Mouse (Mus musculus) midbrain, embryonic 14.5 days (tissue): ENCODE results near the gene Parp1. TPM values are rescaled to one million over a fixed set of nuclear protein-coding genes. Genes with fewer than 3 reads are reported as not detected.

ENCODE experiments used
- ATAC-seq: fragments of 200-750 bp; cut with Nextera tagmentation; 2 replicates; pipeline ENCODE4 v1.8.0; 2017; ENCODE audit warnings: moderate number of reproducible peaks, moderate library complexity; ENCODE audit not compliant: low FRiP score, low TSS enrichment
- DNase-seq: peaks from one replicate; pipeline ENCODE4 v3.0.0-alpha.2; 2015
- H3K27ac ChIP-seq: fragments of 300-500 bp; sonication (generic); replicated peaks from 2 replicates; pipeline ENCODE4 v1.5.1; 2014; ENCODE audit warnings: mild to moderate bottlenecking, low read depth, low read length, moderate library complexity
- H3K27me3 ChIP-seq: fragments of 300-500 bp; sonication (generic); 2 replicates; pipeline ENCODE4 v1.6.1; 2014; ENCODE audit warnings: low read length, control low read depth, mixed read lengths; ENCODE audit not compliant: control insufficient read depth, insufficient read depth
- H3K36me3 ChIP-seq: fragments of 300-500 bp; sonication (generic); 2 replicates; pipeline ENCODE4 v1.6.1; 2014; ENCODE audit warnings: low read length, control low read depth; ENCODE audit not compliant: control insufficient read depth, insufficient read depth
- H3K4me1 ChIP-seq: fragments of 300-500 bp; sonication (generic); 2 replicates; pipeline ENCODE4 v1.6.1; 2014; ENCODE audit warnings: mild to moderate bottlenecking, antibody characterized with exemption, low read length, control low read depth; ENCODE audit not compliant: control insufficient read depth, insufficient read depth
- H3K4me2 ChIP-seq: fragments of 300-500 bp; sonication (generic); 2 replicates; pipeline ENCODE4 v1.6.1; 2014; ENCODE audit warnings: mild to moderate bottlenecking, low read length, moderate library complexity
- H3K4me3 ChIP-seq: fragments of 300-500 bp; sonication (generic); replicated peaks from 2 replicates; pipeline ENCODE4 v1.5.1; 2014; ENCODE audit warnings: low read depth, low read length
- H3K9ac ChIP-seq: fragments of 300-500 bp; sonication (generic); replicated peaks from 2 replicates; pipeline ENCODE4 v1.6.1; 2014; ENCODE audit warnings: mild to moderate bottlenecking, low read length, moderate library complexity
- H3K9me3 ChIP-seq: fragments of 300-500 bp; sonication (generic); 2 replicates; pipeline ENCODE4 v1.6.1; 2016; ENCODE audit warnings: low read length, control low read depth, mixed read lengths; ENCODE audit not compliant: control insufficient read depth
- WGBS: fragments of 180-500 bp; shearing (Covaris S2); extraction: QIAGEN DNeasy Blood & Tissue Kit; methylation state at CpG from one replicate; pipeline ENCODE4 v1.1.7; 2014; 5-methylcytosine and 5-hydroxymethylcytosine counted together
- polyA plus RNA-seq: library from polyadenylated mRNA; unstranded; fragments of >200 nt; fragmentation: Nextera tagmentation; extraction: Ambion mirVana; gene quantifications from 2 replicates; pipeline ENCODE4 v1.2.1, GENCODE M21; 2014

Parp1 gene
- polyA plus RNA-seq, 1 experiment from 2014 or later, result 97.4 TPM

DNA sequence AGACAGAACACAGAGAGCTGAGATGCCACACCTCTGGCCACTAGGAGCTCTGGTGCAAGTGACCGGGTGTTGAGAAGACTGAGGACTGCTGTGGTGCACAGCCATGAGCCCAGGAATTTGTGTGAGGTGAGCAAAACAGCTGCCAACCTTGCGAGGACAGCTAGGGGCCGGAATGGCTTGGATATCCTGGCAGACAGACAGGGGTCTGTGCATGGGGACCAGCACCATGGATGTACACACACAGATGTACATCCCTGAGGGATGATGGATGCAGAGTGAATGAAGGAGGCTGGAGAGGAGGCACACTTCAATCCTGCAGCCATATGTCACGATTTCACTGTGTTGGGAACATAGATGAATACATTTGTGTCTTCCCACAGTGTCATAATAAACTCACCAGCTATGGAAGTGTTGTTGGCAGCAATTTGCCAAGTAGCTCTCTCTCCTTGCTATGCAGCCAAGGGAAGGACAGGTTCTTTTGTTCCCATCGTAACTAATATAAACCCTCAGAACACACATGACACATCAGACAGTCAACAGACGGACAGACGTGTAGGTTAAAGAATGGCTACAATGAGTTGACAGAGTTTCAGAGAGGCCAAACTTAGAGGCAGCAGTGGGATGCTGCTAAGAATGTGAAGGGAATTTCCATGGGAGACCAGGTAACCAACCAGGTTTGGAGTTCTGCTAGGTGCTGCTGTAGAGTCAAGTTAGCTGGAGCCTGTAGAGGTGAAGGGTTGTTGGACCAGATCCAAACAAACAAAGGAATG is 19.0 kb upstream of the Parp1 start:
- no peak for DNase-seq
- Histone ChIP-seq H3K27ac (no peak overlapping the region), H3K4me2 (no peak overlapping the region), H3K9me3 (no peaks in the 10 kb centered on the region), H3K4me1 (peaks cover 16% of the 10 kb centered on the region; the same call in 1 of the 2 replicates), H3K27me3 (peaks cover 14% of the 10 kb centered on the region; the same call in 1 of the 2 replicates), H3K4me3 (no peak overlapping the region), H3K9ac (no peak overlapping the region), H3K36me3 (no peaks in the 10 kb centered on the region)
- ATAC-seq, result no peak
- 78% methylated on average over 7 of the region's 7 CpGs for WGBS

DNA sequence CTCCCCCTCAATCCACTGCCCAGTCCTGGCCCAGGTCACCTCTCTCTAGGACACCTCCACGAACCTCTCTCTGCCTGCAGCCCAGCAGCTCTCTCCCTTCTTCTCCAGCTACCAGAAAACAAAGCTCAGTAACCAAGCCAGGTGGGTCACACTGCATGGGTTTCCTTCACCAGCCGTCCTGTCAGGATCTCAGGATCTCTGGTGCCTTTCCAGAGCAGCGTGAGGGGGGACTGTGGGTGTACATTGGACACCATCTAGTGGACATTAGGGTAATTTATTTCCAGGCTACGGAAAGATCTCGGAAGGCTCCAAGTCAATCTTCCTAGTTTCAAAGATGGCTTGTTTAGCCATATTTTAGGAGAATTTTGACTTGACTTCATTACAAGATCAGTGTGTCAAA is 18.0 kb upstream of the Parp1 start:
- Histone ChIP-seq H3K36me3 (no peaks in the 10 kb centered on the region), H3K9ac (no peak overlapping the region), H3K27ac (no peak overlapping the region), H3K4me1 (peaks cover 16% of the 10 kb centered on the region; the same call in 1 of the 2 replicates), H3K4me2 (no peak overlapping the region), H3K4me3 (no peak overlapping the region), H3K9me3 (no peaks in the 10 kb centered on the region), H3K27me3 (peaks cover 14% of the 10 kb centered on the region; the same call in 1 of the 2 replicates)
- no peak for ATAC-seq
- DNase-seq, result peak; percentile 73
- 17% methylated on average over 5 of the region's 5 CpGs for WGBS

DNA sequence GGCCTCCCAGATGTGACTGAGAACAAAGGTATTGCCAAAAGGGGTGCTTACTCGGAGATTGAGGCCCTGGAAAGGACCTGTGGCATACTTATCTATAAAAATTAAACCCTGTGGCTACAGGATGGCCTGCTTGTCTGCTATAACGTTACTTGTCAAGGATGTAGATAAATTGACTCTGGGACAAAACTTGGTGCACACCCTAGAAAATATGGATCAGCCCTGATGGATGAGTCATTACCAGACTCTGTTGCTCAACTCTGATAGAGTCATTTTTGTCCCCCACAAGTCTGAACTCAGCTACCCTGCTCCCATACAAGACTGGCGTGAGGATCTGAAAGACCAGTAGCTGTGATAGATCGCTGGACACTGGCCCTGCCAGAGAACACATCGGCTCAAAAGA is 11.8 kb upstream of the Parp1 start:
- Histone ChIP-seq H3K4me1 (no peaks in the 10 kb centered on the region), H3K27me3 (no peaks in the 10 kb centered on the region), H3K9ac (no peak overlapping the region), H3K27ac (no peak overlapping the region), H3K4me3 (no peak overlapping the region), H3K9me3 (no peaks in the 10 kb centered on the region), H3K36me3 (no peaks in the 10 kb centered on the region), H3K4me2 (no peak overlapping the region)
- DNase-seq, result no peak
- no peak for ATAC-seq
- 87% methylated on average over 5 of the region's 5 CpGs for WGBS

DNA sequence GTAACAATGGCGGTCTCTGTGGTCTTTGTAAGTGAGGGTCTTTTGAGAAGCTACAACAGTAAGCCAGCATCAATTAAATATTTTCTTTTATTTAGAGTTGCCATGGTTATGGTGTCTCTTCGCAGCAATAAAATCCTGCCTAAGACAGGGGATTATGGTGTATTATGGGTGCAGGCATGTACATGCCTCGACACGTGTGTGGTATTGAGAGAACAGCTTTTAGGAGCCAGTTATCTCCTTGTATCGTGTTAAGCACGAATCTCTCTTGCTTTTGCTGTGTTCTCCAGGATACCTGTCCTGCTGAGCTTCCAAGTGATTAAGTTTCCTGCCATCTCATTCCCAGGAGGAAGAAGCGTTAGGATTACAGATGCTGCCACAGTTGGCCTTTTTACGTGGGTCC is 9.3 kb upstream of the Parp1 start:
- Histone ChIP-seq H3K27ac (no peak overlapping the region), H3K4me2 (no peak overlapping the region), H3K4me3 (no peak overlapping the region), H3K27me3 (no peaks in the 10 kb centered on the region), H3K36me3 (no peaks in the 10 kb centered on the region), H3K9ac (no peak overlapping the region), H3K9me3 (no peaks in the 10 kb centered on the region), H3K4me1 (no peaks in the 10 kb centered on the region)
- WGBS, result 31% methylated on average over 8 of the region's 8 CpGs
- no peak for ATAC-seq
- no peak for DNase-seq

DNA sequence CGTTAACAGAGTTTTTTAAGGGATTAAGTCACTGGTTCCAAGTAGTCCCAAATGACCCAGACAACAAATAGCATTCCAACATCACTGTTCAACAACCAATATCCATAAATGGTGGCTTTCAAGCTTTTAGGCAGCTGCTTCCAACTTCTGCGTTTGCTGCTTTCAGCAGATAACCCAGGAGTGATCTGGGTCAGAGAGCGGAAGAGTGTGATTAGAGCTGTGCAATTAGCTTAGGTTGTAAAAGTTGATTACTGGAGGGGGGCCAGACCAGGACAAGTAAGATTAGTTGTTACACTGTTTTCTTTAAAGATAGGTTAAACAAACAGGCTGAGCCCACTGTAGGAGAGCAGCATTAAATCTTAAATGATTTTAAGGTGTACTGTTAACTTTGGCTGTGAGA is 7.5 kb upstream of the Parp1 start:
- Histone ChIP-seq H3K27me3 (no peaks in the 10 kb centered on the region), H3K9ac (no peak overlapping the region), H3K36me3 (no peaks in the 10 kb centered on the region), H3K4me2 (no peak overlapping the region), H3K27ac (no peak overlapping the region), H3K4me3 (no peak overlapping the region), H3K9me3 (no peaks in the 10 kb centered on the region), H3K4me1 (no peaks in the 10 kb centered on the region)
- 77% methylated on average over 3 of the region's 3 CpGs for WGBS
- DNase-seq, result no peak
- no peak for ATAC-seq

DNA sequence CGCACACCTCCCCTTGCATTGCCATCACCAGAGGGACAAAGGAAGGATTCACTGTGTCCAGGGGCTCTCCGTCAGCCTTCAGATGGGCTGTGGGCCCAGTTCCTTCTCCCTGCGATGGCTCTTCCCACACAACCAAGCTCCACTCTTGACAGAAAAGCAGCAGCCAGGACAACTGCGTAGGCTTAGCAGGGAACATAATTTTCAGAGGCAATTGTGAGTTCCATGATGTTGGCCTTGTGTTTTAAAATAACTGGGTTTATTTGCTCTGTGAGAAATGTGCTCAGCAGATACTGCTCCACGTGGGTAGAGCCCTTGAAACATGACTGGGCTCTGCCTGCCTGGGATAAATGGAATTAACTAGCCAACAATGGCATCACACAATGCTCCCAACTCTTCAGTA is 3.8 kb upstream of the Parp1 start:
- no peak for DNase-seq
- Histone ChIP-seq H3K9ac (no peak overlapping the region), H3K36me3 (no peaks in the 10 kb centered on the region), H3K27me3 (no peaks in the 10 kb centered on the region), H3K4me3 (no peak overlapping the region), H3K27ac (no peak overlapping the region), H3K4me2 (no peak overlapping the region), H3K4me1 (peaks cover 2% of the 10 kb centered on the region), H3K9me3 (no peaks in the 10 kb centered on the region)
- ATAC-seq, result no peak
- WGBS, result 82% methylated on average over 5 of the region's 5 CpGs

DNA sequence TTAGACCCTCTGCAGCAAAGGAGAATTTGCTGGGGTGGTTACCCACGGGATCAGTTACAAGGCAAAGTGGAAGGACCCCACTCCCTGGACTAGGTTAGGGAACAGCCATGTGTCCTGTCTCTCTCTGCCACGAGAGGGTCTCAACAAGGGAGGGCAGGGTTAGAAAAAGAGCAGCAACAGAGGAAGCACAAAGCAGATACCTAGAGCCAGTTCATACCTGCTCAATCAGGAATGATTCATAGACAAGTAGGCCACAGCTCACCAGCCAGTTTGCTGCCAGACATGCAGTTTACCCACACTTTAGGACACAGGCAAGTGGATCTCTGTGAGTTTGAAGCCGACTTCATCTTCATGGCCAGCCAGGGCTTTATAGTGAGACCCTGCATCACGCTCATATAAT is 963 bp upstream of the Parp1 start:
- Histone ChIP-seq H3K9ac (no peak overlapping the region), H3K4me3 (no peak overlapping the region), H3K27ac (no peak overlapping the region), H3K36me3 (0 out of 2 replicates have a peak, but pooled peaks cover 3% of the 10 kb centered on the region), H3K4me2 (no peak overlapping the region; the same call in 1 of the 2 replicates), H3K4me1 (peaks cover 19% of the 10 kb centered on the region), H3K9me3 (no peaks in the 10 kb centered on the region), H3K27me3 (no peaks in the 10 kb centered on the region)
- DNase-seq (no peak), ATAC-seq (no peak)
- WGBS, result 82% methylated on average over 4 of the region's 4 CpGs

DNA sequence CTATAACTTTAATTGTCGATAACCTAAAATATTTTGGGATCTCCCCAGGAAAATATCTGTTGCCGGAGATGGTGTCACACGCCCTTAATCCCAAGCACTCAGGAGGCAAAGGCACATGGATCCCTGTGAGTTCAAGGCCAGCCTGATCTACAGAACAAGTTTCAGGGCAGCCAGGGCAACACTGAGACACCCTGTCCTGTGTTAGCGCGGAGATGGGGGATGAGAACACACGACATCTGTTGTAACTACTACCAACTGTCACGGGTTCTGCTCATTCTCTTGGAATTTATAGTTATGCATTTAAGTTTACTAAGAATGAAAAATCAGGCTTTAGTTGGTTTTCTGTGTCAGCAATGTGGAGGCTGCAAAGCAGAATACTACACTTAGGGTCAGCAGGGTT is 476 bp upstream of the Parp1 start:
- Histone ChIP-seq H3K27me3 (no peaks in the 10 kb centered on the region), H3K4me3 (peak overlapping the region; percentile 92), H3K36me3 (peaks cover 4% of the 10 kb centered on the region; the same call in 1 of the 2 replicates), H3K9me3 (no peaks in the 10 kb centered on the region), H3K27ac (peak overlapping the region; percentile 87), H3K4me1 (peaks cover 19% of the 10 kb centered on the region), H3K9ac (peak overlapping the region; percentile 82), H3K4me2 (peak overlapping the region; percentile 96)
- DNase-seq, result no peak
- WGBS, result 33% methylated on average over 7 of the region's 7 CpGs
- ATAC-seq, result peak; percentile 28; the same call in 1 of the 2 replicates

DNA sequence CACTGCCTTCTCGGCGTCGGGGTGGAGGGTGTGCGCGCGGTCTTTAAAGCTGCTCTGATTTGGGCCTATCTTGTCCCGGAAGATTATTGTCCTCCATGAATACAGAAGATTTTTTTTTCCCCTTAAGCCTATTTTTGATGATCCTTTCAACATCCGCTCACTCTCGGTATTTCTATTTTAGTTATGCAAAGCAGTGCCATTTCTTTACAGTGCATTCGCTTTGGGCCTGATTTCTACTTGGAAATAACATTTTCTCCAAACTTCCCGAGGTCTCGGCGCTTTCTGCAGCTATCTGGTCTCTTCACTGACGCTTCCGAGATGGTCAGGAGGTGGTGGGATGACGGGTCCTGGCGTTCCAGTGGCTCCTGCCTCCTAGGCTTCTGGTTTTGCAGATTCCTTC is 729 bp downstream of the Parp1 start:
- Histone ChIP-seq H3K4me2 (peak overlapping the region; percentile 96), H3K27ac (peak overlapping the region; percentile 87), H3K4me3 (peak overlapping the region; percentile 92), H3K27me3 (no peaks in the 10 kb centered on the region), H3K4me1 (peaks cover 19% of the 10 kb centered on the region), H3K9me3 (no peaks in the 10 kb centered on the region), H3K36me3 (peaks cover 13% of the 10 kb centered on the region), H3K9ac (peak overlapping the region; percentile 82)
- under 1% methylated on average over 17 of the region's 17 CpGs for WGBS
- DNase-seq (peak; percentile 46), ATAC-seq (no peak)
